Mouse (Mus musculus) cerebellum, adult 2 months (tissue): ENCODE results near the gene Nudt17. TPM values are rescaled to one million over a fixed set of nuclear protein-coding genes. Genes with fewer than 3 reads are reported as not detected.
"Not testable (repeated sequence)": the region's sequence is repeated elsewhere in the genome, so short reads cannot be mapped to it uniquely, and the experiment has no call there.

Source experiments
- DNase-seq, 2 experiments: peaks; one replicate each; pipeline ENCODE4 v3.0.0; 2021
- H3K27ac ChIP-seq: fragments of 200-500 bp; 2 replicates; pipeline ENCODE4 v1.5.1; 2012; ENCODE audit warnings: low read length, control low read depth, inconsistent platforms; ENCODE audit not compliant: insufficient read depth
- H3K27me3 ChIP-seq: fragments of 200-500 bp; 2 replicates; pipeline ENCODE4 v1.6.1; 2012; ENCODE audit warnings: inconsistent platforms, mild to moderate bottlenecking, low read length, moderate library complexity; ENCODE audit not compliant: control insufficient read depth, insufficient read depth
- H3K4me1 ChIP-seq: fragments of 200-500 bp; 2 replicates; pipeline ENCODE4 v1.6.1; 2011; ENCODE audit warnings: low read length; ENCODE audit not compliant: control insufficient read depth, insufficient read depth
- H3K4me3 ChIP-seq: fragments of 200-500 bp; replicated peaks from 2 replicates; pipeline ENCODE3; 2011; ENCODE audit warnings: mild to moderate bottlenecking, low read depth, low read length, control low read depth; ENCODE audit not compliant: insufficient read depth
- CTCF ChIP-seq: fragments of 200-500 bp; IDR thresholded peaks from 2 replicates; pipeline ENCODE4 v1.5.1; 2011; ENCODE audit warnings: low read depth, mild to moderate bottlenecking, control low read depth, low read length, moderate library complexity, borderline replicate concordance; ENCODE audit not compliant: insufficient read depth
- POLR2A ChIP-seq: fragments of 200-500 bp; IDR thresholded peaks from 2 replicates; pipeline ENCODE4 v1.6.1; 2011; ENCODE audit warnings: low read length, control low read depth, borderline replicate concordance; ENCODE audit not compliant: insufficient read depth
- WGBS: fragments of 180-500 bp; shearing (Covaris S2); methylation state at CpG from one replicate; pipeline ENCODE4 v1.1.7; 2018; 5-methylcytosine and 5-hydroxymethylcytosine counted together
- polyA plus RNA-seq: library from polyadenylated mRNA; depleted of rRNA; stranded (reverse); fragments of >200 nt; gene quantifications from 2 replicates; pipeline ENCODE4 v1.2.3, GENCODE M21; 2012

Nudt17 gene
- polyA plus RNA-seq, 1 experiment: 11.8 TPM

DNA sequence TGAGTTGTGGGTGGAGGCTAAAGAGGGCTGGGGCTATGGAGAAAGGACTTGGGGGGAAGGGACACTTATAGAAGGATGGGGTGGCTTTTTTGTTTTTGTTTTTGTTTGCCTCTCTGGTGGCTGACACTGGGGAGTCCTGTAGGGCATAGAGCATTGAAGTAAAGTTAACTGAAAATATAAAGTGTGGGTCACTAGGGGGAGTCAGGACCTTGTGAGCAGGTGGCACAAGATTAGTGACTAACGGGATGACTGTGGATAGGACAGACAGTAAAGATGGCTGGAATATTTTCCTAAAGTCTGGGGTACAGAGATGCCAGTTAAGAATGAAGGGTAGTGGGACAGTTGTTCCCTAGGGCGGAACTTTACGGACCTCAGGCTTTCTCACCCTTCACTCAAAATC is 18.1 kb downstream of the Nudt17 start:
- Histone ChIP-seq H3K4me3 (no peak overlapping the region), H3K4me1 (no peaks in the 10 kb centered on the region), H3K27me3 (no peaks in the 10 kb centered on the region; the same call in 1 of the 2 replicates), H3K27ac (no peak overlapping the region)
- TF ChIP-seq CTCF (no peak), POLR2A (no peak)
- DNase-seq: no peak
- WGBS: 61% methylated on average over 3 of the region's 3 CpGs

DNA sequence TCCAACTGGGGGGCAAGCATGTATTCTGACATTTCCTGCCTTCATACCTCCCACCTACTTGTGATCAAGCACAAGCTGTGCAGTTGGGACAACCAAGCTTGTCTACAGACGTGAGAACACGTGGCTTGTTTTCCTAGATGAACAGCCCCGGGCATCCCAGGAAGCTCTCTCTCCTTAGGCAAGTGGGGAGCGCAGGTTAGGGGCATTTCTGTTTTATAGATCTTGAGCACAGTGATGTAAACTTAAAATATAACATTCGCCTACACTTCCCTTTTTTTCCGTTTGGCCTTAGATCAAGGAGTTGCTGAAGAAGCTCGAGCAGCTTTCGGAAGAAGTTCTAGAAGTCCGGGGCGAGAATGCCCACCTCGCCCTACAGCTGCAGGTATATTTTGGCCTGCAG is 19.5 kb downstream of the Nudt17 start:
- WGBS: 89% methylated on average over 11 of the region's 11 CpGs
- no peaks in the 10 kb centered on the region for H3K4me1 ChIP-seq
- H3K4me3 ChIP-seq: no peak overlapping the region
- H3K27me3 ChIP-seq: no peaks in the 10 kb centered on the region; the same call in 1 of the 2 replicates
- no peak for DNase-seq
- TF ChIP-seq CTCF: no peak
- no peak overlapping the region for H3K27ac ChIP-seq

DNA sequence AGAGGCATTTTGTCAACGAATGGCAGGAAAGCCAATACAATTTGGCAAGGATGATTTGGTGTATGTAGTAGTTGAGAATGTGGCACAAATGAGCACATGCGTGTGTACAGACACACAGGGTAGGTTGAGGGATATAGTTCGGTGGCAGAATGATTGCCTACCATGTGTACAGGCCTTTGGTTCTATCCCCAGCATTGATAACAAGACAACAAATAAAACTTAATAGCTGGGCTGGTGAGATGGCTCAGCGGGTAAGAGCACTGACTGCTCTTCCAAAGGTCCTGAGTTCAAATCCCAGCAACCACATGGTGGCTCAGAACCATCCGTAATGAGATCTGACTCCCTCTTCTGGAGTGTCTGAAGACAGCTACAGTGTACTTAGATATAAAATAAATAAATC is 22.3 kb downstream of the Nudt17 start:
- not testable (repeated sequence) for DNase-seq, H3K27me3 ChIP-seq
- WGBS: 95% methylated on average over 5 of the region's 5 CpGs

DNA sequence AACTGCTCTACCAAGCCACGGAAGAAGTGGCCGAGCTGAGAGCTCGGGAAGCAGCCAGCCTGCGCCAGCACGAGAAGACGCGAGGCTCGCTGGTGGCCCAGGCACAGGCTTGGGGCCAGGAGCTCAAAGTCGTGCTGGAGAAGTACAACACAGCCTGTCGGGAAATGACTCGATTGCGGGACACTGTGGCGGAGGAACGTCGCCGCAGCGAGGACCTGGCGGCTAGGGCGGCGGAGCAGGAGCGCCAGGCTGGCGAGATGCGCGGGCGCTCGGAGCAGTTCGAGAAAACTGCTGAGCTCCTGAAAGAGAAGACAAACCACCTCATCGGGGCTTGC is 23.6 kb downstream of the Nudt17 start:
- 34% methylated on average over 28 of the region's 28 CpGs for WGBS

More for the DNA sequence above, 22.3 kb downstream of the Nudt17 start:
- not testable (repeated sequence) for H3K4me1 ChIP-seq, H3K4me3 ChIP-seq, H3K27ac ChIP-seq

DNA sequence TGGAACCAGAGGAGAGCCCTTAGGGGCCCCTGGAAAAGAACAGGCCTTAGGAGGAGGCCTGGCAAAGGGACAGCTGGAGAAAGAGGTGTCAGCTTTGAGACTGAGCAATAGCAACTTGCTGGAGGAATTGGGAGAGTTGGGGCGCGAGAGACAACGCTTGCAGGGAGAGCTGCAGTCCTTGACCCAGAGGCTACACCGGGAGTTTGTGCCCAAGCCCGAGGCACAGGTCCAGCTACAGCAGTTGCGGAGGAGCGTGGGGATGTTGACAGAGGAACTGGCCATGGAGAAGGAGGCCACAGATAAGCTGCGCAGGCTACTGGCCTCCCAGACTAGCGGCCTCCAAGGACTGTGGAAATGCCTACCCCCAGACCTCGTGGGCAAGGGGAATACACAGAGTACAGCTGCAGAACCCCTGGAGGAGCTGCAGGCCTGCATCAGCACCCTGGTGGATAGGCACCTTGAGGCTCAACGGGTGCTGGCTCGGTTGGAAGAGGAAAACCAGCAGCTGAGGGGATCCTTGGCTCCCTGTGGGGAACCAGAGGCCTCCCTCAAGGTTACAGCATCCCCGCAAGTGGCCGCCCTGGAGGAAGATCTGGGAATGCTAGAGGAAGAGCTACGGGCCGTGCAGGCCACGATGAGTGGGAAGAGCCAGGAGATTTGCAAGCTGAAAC is 24.1 kb downstream of the Nudt17 start:
- H3K27ac ChIP-seq: no peak overlapping the region
- no peaks in the 10 kb centered on the region for H3K4me1 ChIP-seq
- TF ChIP-seq CTCF (no peak), POLR2A (no peak)
- H3K4me3 ChIP-seq: peak overlapping the region; percentile 6
- WGBS: 62% methylated on average over 17 of the region's 17 CpGs
- DNase-seq: no peak
- no peaks in the 10 kb centered on the region for H3K27me3 ChIP-seq

More for the DNA sequence above, 23.6 kb downstream of the Nudt17 start:
- H3K27me3 ChIP-seq: no peaks in the 10 kb centered on the region; the same call in 1 of the 2 replicates
- peak in 1 of 2 experiments; percentile 32 for DNase-seq
- no peaks in the 10 kb centered on the region for H3K4me1 ChIP-seq
- no peak for TF ChIP-seq POLR2A
- no peak for TF ChIP-seq CTCF
- peak overlapping the region; percentile 6 for H3K4me3 ChIP-seq
- no peak overlapping the region for H3K27ac ChIP-seq

DNA sequence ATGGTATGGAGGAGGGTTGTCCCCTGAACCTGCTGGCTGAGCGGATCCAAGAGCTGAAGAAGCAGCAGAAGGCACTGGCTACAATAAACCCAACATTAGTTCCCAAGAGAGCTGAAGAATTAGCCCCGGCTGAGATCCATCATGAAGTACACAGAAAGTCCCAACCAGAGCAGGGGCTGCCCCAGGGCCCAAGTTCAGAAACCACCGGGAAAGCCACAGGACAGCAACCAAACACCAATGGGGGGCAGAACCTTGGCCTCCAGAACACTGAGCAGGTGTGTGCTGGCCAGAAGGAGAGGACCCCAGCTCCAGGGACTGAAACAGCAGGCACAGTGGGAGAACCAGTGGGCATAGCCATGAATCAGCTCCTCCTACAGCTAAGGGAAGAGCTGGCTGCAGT is 24.9 kb downstream of the Nudt17 start:
- TF ChIP-seq CTCF (no peak), POLR2A (no peak)
- H3K27ac ChIP-seq: no peak overlapping the region
- 75% methylated on average over 3 of the region's 3 CpGs for WGBS

DNA sequence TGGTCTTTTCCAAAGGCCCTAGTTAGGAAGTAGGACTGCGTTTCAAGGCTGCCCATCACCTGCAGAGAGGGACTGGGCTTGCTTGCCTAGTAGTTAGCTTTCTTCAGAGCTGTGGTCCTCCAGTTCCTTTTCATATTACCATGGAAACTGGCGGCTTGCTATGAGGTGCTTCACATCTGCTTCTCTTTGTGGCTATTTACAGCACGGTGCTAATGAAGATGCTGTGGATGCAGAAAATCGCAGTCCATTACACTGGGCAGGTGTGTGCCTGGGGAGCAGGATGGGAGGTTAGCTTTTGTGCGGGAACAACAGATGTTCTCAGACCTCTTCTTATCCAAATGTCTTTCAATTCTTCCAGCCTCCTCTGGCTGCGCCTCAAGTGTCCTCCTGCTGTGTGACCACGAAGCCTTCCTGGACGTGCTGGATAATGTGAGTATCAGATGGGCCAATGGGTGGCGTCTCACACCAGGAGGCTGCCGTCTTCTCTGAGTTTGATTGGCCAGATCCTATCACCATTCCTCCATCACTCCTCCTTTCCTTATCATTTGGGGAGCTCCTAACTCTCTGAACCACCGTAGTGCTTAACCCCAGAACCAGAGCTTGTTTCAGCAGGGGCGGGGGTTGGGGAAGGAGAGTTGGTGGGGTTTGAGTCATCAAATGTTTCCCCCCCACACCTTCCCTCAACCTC is 27.9 kb downstream of the Nudt17 start:
- DNase-seq: no peak
- TF ChIP-seq POLR2A: no peak
- no peak for TF ChIP-seq CTCF
- Histone ChIP-seq H3K27me3 (no peaks in the 10 kb centered on the region), H3K4me1 (no peaks in the 10 kb centered on the region), H3K27ac (no peak overlapping the region), H3K4me3 (no peak overlapping the region)
- WGBS: 38% methylated on average over 12 of the region's 12 CpGs

More for the DNA sequence above, 24.9 kb downstream of the Nudt17 start:
- H3K4me3 ChIP-seq: no peak overlapping the region
- H3K4me1 ChIP-seq: no peaks in the 10 kb centered on the region
- DNase-seq: no peak
- H3K27me3 ChIP-seq: no peaks in the 10 kb centered on the region

DNA sequence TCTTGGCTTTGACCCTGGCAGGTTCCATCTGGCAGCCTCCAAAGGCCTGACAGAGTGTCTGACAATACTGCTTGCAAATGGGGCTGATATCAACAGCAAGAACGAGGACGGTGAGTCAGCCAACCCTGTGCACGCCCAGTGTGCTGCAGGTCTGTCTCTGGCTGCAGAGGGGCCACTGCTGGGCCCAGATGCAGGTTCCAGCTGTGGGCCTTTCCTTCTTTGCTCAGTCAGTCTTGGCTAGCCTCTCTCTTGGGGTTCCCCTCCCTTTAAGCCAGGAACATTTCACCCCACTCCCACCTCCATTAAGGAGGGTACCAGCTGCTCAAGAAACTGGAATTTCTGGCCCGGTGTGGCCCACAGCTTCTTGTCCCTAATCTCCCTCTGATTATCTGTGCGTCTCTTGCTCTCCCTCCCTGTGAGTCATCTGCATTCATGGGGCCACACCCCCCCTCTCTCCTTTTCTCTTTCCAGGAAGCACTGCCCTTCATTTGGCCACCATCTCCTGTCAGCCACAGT is 29.1 kb downstream of the Nudt17 start:
- 45% methylated on average over 5 of the region's 5 CpGs for WGBS
- TF ChIP-seq CTCF (no peak), POLR2A (no peak)

More for the DNA sequence above, 29.1 kb downstream of the Nudt17 start:
- Histone ChIP-seq H3K27ac (no peak overlapping the region), H3K27me3 (no peaks in the 10 kb centered on the region), H3K4me1 (no peaks in the 10 kb centered on the region), H3K4me3 (no peak overlapping the region)
- no peak for DNase-seq
